Mouse (Mus musculus): ENCODE measurements around the gene Ntf3.

DNA sequence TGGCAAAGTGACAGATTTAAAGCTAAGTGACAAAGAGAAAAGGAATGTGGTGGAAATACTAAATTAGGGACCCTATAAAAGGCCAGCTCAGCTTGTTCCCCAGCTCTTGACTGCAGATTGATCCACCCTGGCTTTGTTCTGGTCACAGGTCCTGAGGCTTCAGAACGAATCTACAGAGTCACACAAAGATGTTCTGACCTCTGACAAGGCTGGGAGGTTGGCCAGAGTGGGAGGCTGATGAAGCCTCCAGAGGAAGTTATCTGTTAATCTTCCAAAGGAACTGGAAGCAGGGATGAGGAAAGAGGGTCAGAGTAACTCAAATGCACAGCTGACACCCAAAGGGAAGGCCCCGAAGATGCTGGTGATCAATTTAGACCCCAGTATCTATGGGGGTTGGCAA lies 59.3 kb downstream of the Ntf3 start:
- no peak for TF ChIP-seq CTCF (IDR thresholded peaks at IDR 0.05; ENCODE audit: insufficient read depth, low read length)
- no peak for TF ChIP-seq POLR2A (IDR thresholded peaks at IDR 0.05; ENCODE audit: borderline replicate concordance, extremely low read depth, low read depth, low read length)

Data from lung, adult 2 months (tissue).